Mouse (Mus musculus): ENCODE results near the gene Gm45717.

Gm45717 gene

DNA sequence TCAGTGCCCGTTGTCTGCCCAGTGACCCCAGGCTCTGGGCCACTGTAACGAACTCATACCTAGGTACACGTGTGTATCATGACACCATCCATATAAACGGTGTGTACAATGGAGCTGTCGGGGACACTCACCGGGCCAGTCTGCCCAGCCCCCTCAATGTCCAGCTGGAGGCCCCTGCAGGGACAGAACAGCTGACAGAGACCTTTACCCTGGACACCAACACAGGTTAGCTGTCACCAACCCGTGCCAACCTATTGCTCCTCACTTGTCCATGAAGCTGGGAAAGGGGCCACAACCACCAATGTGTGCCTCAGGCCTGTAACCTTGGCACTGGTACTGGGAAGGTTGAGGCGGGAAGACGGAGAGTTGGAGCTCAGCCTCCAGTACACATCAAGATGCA lies 13.4 kb downstream of the Gm45717 start:
- DNase-seq = peak in 1 of 2 experiments; percentile 57

DNA sequence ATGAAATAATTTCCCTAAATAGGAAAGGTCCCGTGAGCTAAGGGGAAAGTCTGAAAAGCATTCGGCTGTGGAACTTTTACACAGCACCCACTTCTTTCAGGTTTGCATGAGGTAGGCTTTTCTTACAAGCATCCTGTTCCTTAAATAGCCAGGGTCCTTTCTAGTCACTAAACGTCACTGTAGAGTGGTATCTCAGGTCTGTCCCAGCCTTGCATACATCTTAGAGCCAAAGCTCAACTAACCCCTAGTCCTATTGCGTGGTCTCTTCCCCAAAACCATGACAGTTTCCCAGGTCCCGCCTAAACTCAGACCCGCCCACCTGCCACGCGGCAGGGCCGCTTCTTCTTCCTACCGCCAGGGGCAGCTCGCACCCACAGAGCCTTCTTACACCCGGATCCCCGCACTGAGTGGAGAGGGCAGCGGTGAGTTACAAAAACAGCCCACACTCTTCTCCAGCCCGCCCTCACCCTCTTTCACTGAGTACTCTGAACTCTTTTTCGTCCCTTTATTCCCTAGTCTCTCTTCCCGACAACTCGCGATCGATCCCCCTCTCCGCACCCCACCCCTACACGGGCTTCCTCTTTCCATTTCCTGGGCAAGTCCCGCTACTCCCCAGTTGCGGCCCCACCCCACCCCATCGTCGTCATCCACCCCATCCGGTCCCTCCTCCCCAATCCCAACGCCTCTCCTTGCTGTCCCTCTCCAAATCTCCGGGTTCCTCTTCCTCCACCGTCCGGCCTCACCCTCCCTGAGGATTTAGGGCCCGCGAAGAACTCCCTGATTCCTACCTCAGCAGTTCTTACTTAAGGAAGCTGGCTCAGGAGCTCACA lies 14.3 kb downstream of the Gm45717 start, which contains the start of gene Pgghg:
TSS of gene Pgghg (plus strand) at position 170 of the 830 bp plus-strand sequence.
- DNase-seq = peak; percentile 88 to 95

DNA sequence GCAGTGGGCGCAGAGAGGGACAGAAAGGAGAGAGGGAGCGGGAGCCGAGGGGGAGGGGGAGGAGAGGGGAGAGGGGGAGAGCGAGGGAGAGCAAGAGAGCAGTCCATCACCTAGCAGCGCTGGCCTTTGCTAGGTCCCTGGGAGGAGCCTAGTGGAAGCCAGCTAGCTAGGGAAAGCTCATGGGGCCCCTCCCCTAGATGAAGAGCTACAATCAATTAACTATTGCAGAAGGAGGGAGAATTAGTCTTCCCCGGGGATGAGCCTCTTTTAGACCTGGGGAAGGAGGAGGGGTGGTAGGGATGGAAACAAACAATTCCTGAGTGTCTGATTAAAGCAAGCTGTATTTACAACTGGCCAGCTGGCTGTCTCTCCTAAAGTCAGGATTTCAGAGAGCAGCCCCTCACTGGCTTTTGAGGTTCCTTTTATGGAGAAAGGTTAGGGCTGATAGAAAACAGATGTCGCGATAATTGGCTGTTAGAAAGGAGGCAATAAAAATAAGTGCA lies 16.0 kb downstream of the Gm45717 start:
- DNase-seq = peak in 1 of 2 experiments; percentile 43

DNA sequence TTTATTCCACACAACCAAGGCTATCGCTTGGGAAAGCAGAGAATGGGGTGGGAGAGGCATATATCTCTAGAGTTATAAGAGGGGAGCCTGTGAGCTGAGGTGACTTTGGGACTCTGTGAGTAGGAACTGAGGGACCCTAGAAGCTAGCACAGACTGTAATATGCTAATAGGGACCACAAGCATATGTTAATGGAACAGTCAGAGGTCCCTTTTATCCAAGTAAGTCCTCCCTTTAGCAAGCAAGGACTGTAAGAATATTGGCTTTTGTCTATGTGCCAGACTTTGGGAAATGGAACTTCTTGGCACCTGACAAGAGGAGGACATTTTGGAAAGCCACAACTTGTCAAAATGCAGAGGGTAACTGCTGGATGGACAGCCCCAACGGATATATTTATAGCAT lies 16.8 kb downstream of the Gm45717 start:
- no peak for DNase-seq

DNA sequence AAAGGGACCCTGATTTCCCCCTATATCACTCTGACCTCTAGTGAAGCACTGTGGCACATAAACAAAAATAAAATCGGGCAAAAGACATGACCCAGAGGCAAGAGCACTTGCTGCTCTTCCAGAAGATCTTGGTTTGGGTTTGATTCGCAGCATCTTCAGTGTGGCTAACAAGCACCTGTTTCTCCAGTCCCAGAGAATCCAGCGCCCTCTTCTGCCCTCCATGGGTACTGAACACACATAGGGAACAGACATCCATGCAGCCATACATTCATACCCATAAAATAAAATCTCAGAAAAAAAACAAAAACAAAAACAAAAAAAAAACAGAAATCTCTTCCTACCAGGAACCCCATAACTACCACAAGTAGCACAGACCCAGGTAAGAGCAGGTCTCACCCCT lies 17.3 kb downstream of the Gm45717 start:
- DNase-seq = peak; percentile 41 to 54

DNA sequence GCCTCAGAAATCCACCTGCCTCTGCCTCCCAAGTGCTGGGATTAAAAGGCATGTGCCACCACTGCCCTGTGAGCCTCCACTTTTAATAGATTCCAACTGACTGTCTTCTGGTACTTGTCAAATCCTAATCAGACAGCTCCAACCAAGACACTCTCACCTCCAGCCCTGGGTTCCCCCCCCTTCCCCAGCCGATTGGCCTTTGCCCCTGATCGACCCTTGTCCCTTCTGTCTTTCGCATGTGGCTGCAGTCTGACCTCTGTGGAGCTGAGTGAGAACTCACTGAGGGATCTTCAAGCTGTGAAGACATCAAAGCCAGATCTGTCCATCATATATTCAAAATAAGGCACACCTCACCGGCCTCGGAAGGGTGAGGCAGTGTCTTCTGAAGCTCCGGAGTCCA lies 28.6 kb downstream of the Gm45717 start:
- DNase-seq = peak in 1 of 2 experiments; percentile 63

DNA sequence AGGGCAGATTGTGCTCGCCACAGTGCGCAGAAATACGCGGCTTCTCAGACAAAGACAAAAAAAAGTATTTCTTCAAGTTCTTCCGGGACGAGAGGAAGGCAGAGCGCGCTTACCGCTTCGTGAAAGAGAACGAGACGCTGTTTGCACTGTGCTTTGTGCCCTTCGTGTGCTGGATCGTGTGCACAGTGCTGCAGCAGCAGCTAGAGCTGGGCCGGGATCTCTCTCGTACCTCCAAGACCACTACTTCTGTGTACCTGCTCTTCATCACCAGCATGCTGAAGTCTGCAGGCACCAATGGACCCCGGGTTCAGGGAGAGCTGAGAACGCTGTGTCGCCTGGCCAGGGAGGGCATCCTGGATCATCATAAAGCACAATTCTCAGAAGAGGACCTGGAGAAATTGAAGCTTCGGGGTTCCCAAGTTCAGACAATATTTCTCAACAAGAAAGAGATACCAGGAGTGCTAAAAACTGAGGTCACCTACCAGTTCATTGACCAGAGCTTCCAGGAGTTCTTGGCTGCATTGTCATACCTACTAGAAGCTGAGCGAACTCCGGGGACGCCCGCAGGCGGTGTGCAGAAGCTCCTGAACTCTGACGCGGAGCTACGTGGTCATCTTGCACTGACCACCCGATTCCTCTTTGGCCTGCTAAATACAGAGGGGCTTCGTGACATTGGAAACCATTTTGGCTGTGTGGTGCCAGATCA lies 32.5 kb downstream of the Gm45717 start:
- peak in 1 of 2 experiments; percentile 43 for DNase-seq

DNA sequence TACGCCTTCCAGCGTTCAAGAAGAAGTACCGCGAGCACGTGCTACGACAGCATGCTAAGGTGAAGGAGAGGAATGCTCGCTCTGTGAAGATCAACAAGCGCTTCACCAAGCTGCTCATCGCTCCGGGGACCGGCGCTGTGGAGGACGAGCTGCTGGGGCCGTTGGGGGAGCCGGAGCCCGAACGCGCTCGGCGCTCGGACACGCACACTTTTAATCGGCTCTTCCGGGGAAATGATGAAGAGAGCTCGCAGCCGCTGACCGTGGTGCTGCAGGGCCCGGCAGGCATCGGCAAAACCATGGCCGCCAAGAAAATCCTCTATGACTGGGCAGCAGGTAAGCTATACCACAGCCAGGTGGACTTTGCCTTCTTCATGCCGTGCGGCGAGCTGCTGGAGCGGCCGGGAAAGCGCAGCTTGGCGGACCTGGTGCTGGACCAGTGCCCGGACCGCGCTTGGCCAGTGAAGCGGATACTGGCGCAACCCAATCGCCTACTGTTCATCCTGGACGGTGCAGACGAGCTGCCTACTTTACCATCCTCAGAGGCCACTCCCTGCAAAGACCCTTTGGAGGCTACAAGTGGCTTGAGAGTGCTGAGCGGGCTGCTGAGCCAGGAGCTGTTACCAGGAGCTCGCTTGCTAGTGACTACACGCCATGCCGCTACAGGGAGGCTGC lies 33.2 kb downstream of the Gm45717 start:
- DNase-seq = peak; percentile 92 to 95

DNA sequence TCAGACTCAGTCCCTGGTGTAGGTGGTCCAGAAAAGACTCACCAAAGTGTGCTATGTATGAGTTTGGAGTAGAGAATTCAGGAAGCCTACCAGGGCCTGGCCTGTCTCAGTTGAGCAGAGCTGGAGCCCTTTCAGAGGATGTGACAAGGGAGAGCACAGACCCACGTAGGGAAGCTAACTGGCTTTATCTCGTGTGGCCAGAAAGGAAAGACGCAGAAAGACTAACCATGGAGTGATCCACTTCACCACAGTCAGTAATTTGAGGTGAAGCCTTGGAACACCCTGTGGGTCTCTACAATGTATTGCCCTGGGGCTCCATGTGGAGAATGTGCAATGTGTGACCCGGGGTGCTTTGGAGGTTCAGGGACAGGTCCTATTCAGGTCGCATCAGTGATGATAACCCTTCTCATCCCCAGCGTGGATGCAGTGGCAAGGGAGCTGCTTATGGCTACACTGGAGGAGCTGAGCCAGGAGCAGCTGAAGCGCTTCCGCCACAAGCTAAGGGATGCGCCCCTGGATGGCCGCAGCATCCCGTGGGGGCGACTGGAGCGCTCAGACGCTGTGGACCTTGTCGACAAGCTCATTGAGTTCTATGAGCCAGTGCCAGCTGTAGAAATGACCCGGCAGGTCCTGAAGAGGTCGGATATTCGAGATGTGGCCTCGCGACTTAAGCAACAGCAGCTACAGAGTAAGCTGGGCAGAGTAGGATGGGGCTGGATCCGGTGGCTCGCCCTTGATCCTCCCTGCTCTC lies 34.3 kb downstream of the Gm45717 start:
- peak; percentile 46 to 73 for DNase-seq

DNA sequence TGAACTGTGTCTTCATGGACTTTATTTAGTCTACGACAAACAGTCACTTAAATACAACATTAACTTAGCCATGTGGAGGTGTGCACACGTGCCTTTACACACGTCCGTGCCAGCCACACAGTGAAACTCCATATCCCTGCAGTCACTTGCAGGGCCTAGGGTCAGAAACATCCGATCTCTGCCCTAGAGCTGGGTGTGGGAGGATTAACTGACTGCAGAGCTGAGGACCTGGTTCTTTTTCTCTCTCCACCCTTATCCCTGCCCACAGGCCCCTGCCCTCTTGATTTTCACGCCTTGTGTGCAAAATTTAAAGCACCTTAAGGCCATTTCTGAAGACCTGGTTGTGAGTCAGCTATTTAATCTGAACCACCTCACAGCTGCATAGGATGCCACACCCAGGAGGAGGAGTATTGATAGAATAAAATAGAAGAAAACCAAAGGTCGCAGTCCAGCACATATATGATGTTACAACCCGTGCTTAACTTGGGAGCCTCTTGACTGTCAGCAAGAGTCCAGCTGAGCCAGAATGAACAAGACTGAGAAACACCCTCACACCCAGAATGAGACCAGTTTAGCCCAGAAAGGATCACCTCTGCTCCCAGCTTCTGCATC lies 35.2 kb downstream of the Gm45717 start, which contains the start of gene Nlrp6:
TSS of gene Nlrp6 (plus strand) at position 485 of the 612 bp plus-strand sequence.
- DNase-seq = peak in 1 of 2 experiments; percentile 11

DNA sequence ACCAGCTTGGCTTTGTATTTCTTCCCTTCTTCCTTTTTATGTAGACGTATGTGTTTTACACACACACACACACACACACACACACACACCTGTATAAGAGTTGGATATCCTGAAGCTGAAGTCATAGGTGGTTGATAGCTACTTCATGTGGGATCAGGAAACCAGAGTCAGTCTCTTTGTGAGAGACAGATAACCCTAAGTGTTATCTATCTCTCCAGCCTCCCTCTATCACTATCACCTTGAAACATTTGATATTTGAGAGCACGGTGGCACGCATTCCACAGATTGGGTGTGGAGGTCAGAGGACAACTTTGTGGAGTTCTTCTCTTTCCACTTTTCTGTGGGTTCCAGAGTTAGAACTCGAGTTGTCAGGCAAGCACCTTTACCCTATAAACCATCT lies 35.8 kb downstream of the Gm45717 start:
- DNase-seq = peak in 1 of 2 experiments; percentile 0

DNA sequence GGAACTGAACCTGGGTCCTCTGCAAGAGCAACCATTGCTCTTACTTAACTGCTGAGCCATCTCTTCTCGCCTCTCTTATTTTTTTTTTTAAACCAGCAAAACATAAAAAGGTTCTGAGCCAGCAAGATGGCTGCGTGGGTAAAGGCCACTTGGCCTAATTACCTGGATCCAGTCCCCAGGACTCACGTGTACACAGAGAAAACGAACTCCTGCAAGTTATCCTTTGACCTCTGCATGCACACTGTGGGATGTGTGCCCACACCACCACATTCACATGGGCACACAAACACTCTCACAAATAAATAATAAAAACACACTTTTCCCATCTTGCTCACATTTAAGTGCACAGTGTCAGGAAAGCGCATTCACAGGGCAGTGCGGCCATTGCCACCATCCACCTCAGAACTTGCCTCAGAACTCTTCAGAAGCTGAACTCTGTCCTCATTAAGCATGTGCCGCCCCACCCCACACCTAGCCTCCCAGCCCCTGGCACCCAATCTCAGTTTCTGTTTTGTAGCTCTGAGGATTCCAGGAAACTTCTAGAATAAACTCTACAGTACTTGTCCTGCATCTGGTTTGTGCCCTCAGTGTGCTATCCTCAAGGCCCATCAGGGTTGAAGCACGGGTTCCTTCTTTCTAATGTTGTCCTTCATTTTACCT lies 41.6 kb downstream of the Gm45717 start:
- peak; percentile 71 to 81 for DNase-seq

DNA sequence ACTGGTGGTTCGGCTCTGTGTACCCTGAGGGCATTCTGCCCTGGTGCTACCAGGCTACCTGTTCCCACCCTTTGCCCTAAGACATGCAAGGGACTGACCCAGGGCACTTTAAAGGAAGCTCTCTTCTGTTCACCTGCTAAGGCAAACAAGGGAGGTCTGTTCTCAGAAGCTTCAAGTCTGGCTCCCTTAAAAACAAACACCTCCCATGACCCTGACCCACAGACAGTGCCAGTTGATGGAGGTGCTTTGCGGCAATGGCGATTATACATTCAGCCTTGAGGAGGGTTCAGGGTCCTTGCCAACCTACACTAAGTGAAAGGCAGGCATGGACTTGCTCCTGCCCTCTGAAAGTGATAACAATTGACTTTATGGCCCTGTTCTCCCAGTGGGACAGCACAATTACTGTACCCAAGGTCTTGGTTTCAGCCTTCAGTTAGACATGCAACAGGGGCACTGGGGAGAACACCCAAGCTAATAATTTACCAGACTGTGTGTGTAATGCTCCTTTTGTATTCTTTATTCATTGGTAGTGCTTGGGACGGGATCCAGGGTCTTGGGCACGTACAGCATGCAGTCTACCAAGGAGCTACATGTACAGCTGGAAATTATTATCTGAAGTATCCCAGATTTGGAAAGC lies 42.8 kb downstream of the Gm45717 start:
- peak; percentile 61 to 62 for DNase-seq

DNA sequence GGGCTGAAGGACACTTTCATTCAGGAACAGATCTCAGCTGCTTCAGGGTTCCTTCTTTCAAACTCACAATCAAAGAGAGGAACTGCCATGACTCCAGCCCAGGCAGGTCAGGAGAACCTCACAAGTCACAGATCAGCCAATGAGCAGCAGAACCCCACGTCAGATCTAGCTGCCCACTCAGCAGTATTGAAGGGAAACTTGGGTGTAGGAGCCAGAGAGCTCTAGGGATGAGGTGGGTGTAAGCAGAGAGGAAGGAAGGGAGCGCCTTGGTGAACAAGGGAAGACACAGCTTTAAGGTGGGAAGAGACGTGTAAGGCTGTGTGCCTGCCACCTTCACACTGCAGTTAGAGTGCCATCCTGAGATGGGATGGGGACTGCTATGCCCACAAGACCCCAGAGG lies 43.4 kb downstream of the Gm45717 start:
- DNase-seq = peak in 1 of 2 experiments; percentile 26

DNA sequence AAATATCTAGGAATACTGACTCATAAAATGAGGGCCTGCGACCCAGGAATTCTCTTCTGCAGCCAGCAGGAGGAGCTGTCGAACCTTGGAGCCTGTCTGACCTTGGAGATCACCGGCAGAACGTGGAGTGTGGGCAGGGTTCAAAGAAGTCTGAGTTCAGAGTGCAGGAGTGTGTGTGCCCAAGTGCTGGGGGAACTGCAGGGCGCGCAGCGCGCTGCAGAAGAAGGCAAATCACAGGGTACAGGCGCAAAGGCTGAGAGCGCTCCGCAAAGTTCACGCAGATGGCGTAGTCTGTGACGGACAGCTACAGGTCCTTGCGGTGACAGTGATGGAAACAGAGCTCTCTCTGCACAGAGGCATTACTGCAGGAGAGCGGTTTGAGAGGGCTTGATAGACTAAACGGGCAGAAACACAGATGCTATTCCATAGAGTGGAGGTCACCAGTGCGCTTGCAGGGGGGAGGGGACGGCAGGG lies 47.1 kb downstream of the Gm45717 start:
- peak; percentile 88 to 91 for DNase-seq

DNA sequence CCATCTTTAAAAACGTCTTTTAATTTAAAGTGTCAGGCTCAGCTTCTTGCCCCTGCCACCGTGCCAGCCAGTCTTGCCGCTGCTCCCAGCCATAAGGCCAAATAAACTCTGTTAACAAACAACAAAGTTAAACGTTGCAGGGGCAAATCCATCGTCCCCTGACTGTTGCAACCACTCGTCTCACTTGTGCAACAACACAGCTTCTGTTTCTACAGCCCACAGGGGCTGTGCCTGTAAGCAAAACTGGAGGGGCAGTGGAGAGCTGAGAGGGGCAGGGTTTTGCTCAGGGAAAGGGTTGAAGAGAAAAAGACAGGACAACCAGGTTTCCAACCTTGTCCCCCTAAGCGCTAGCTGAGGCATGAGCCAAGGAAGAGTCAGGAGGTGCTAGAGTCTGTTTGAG lies 47.6 kb downstream of the Gm45717 start:
- DNase-seq = no peak

DNA sequence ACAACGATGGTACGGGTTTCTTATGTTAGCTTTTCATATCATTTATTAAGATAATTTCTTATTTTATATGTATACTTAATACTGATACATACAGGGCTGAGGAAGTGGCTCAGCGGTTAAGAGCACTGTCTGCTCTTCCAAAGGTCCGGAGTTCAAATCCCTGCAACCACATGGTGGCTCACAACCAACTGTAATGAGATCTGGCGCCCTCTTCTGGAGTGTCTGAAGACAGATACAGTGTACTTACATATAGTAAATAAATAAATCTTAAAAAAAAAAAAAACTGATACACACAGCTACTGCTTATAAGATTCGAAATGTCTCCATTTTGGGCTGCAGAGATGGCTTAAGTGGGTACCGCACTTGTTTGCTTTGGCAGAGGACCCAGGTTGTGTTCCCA lies 48.0 kb downstream of the Gm45717 start:
- no peak for DNase-seq

DNA sequence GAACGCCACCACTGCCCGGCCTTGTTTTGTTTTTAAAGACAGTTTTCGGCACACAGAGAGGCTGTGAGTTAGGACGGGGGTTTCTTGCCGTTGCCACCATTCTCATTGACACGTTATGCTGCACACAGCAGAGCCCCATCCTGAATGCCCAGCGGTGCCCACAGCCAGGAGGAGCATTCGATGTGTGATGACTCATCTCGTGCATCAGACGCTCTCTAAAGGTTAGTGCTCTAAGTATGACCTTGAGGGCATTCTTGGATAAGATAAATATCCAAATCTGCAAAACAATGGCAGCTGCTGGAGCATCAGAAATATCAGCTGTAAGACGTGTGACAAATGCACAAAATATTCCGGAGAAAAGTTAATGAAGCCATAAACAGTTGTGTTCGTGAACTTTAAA lies 48.6 kb downstream of the Gm45717 start:
- DNase-seq = no peak

DNA sequence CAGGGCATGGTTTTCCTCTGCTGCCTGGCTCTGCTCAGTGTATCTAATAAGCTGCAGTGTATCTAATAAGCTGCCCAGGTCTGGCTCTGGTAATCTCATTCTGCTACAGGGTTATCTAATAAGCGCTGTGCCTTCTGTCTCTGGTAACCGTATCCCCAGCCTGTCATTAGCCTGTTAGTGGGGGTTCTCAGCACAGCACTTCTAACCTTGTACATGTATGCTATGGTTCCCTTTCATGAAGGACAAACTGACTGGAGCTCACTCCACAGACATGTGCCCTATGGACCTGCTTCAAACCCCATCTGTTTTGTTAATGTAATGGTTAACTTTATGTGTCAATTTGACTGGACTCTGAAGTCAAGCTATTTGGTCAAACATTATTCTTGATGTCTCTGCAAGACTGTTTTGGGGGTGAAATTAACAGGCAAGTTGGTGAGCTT lies 50.1 kb downstream of the Gm45717 start:
- peak in 1 of 2 experiments; percentile 54 for DNase-seq

DNA sequence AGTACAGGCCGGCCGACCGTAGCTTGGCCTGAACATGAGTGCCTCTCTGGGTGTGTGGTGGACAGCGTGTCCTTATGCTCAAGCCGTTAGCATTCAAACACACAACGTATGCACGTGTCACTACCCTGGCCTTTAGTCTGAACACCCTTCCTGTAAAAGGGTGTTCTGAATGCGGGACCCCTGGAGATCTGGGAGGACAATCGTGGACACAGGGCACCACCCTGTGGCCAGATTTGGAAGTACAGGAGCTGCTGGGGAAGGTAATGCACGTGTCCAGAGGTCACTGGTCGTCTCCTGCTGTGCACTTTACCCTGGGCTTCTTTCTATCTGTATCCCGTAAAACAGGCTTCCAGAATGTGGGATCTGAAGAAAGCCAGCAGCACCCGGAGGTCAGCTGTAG lies 52.5 kb downstream of the Gm45717 start:
- peak; percentile 80 to 90 for DNase-seq

All from kidney, postnatal 25 days (tissue).